Mouse (Mus musculus): ENCODE measurements at regions not wholly inside any gene's neighbourhood (a gene's known extent, or its start where the extent isn't known, plus 50 kb on each side); places are given as distances from the start of the nearest gene placed in this dataset.

DNA sequence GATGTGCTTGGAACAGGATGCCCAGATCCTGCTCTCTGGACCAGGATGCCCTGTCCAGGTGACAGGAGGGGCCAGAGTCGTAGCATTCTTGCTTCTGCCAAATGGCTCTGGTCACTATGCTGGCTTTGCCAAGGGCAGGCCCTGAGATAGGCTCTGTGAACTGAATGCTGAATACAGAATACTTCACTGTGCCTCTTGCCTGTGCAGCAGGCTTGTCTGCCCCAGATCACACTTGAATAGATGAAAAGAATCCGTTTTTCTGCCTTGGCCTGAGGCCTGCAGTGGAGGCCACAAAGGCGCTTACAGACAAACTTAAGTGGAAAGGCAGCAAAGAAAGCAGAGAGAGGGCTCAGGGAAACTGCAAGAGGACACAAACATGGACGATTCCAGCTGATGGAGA, 99.7 kb upstream of the Arhgap32 start:
- no peak for ATAC-seq
- Histone ChIP-seq H3K27me3 (replicated peaks; ENCODE audit: insufficient read depth, low read length) (no peaks in the 10 kb centered on the region), H3K9ac (replicated peaks; ENCODE audit: low read depth) (no peak overlapping the region), H3K4me1 (ENCODE audit: insufficient read depth, low read depth, low read length) (no peaks in the 10 kb centered on the region; the same call in 1 of the 2 replicates), H3K9me3 (ENCODE audit: low read length) (no peaks in the 10 kb centered on the region), H3K4me2 (replicated peaks; ENCODE audit: low read depth, low read length) (no peak overlapping the region), H3K4me3 (ENCODE audit: low read depth, low read length) (no peak overlapping the region), H3K27ac (ENCODE audit: low read length) (no peak overlapping the region), H3K36me3 (ENCODE audit: insufficient read depth, low read length) (no peaks in the 10 kb centered on the region)
- WGBS: 47% methylated on average over 4 of the region's 4 CpGs
- TF ChIP-seq EP300 (IDR thresholded peaks at IDR 0.05) (no peak), CTCF (IDR thresholded peaks at IDR 0.05) (no peak)
- DNase-seq (ENCODE audit: low spot score): no peak

GRCm38 (mm10) chr9:32018020-32018419, 97.9 kb upstream of the Arhgap32 start:
- no peak for TF ChIP-seq CTCF (IDR thresholded peaks at IDR 0.05)
- TF ChIP-seq EP300 (IDR thresholded peaks at IDR 0.05): no peak
- no peak overlapping the region for H3K4me3 ChIP-seq (ENCODE audit: low read depth, low read length)
- no peak overlapping the region for H3K9ac ChIP-seq (replicated peaks; ENCODE audit: low read depth)
- H3K27me3 ChIP-seq (replicated peaks; ENCODE audit: insufficient read depth, low read length): no peaks in the 10 kb centered on the region
- H3K27ac ChIP-seq (ENCODE audit: low read length): no peak overlapping the region
- H3K9me3 ChIP-seq (ENCODE audit: low read length): no peaks in the 10 kb centered on the region
- H3K4me2 ChIP-seq (replicated peaks; ENCODE audit: low read depth, low read length): no peak overlapping the region
- ATAC-seq: no peak
- no peaks in the 10 kb centered on the region; the same call in 1 of the 2 replicates for H3K4me1 ChIP-seq (ENCODE audit: insufficient read depth, low read depth, low read length)
- no peak for DNase-seq (ENCODE audit: low spot score)
- no peaks in the 10 kb centered on the region for H3K36me3 ChIP-seq (ENCODE audit: insufficient read depth, low read length)

- DNase-seq (ENCODE audit: low spot score) (no peak), ATAC-seq (no peak)
- no peak overlapping the region for H3K9ac ChIP-seq (replicated peaks; ENCODE audit: low read depth)
- H3K4me3 ChIP-seq (ENCODE audit: low read depth, low read length): no peak overlapping the region
- H3K36me3 ChIP-seq (ENCODE audit: insufficient read depth, low read length): no peaks in the 10 kb centered on the region
- H3K4me2 ChIP-seq (replicated peaks; ENCODE audit: low read depth, low read length): no peak overlapping the region
- H3K9me3 ChIP-seq (ENCODE audit: low read length): no peaks in the 10 kb centered on the region
- H3K4me1 ChIP-seq (ENCODE audit: insufficient read depth, low read depth, low read length): no peaks in the 10 kb centered on the region; the same call in 1 of the 2 replicates
- H3K27ac ChIP-seq (ENCODE audit: low read length): no peak overlapping the region
- WGBS: 75% methylated on average over 5 of the region's 5 CpGs
- H3K27me3 ChIP-seq (replicated peaks; ENCODE audit: insufficient read depth, low read length): no peaks in the 10 kb centered on the region
- TF ChIP-seq EP300 (IDR thresholded peaks at IDR 0.05) (no peak), CTCF (IDR thresholded peaks at IDR 0.05) (no peak)
Observed at GRCm38 (mm10) chr9:32019786-32020185, 96.2 kb upstream of the Arhgap32 start.

- Histone ChIP-seq H3K9me3 (ENCODE audit: low read length) (no peaks in the 10 kb centered on the region), H3K27me3 (replicated peaks; ENCODE audit: insufficient read depth, low read length) (no peaks in the 10 kb centered on the region), H3K9ac (replicated peaks; ENCODE audit: low read depth) (no peak overlapping the region), H3K4me3 (ENCODE audit: low read depth, low read length) (no peak overlapping the region), H3K4me1 (ENCODE audit: insufficient read depth, low read depth, low read length) (no peaks in the 10 kb centered on the region; the same call in 1 of the 2 replicates), H3K36me3 (ENCODE audit: insufficient read depth, low read length) (no peaks in the 10 kb centered on the region), H3K27ac (ENCODE audit: low read length) (peak overlapping the region; percentile 51; the same call in 1 of the 2 replicates), H3K4me2 (replicated peaks; ENCODE audit: low read depth, low read length) (no peak overlapping the region)
- 33% methylated on average over 13 of the region's 13 CpGs for WGBS
- TF ChIP-seq EP300 (IDR thresholded peaks at IDR 0.05) (peak; percentile 34; the same call in 1 of the 2 replicates), CTCF (IDR thresholded peaks at IDR 0.05) (no peak)
- DNase-seq (ENCODE audit: low spot score) (peak; percentile 58), ATAC-seq (peak; percentile 60)
Observed at GRCm38 (mm10) chr9:32020942-32021731, 94.8 kb upstream of the Arhgap32 start.

DNA sequence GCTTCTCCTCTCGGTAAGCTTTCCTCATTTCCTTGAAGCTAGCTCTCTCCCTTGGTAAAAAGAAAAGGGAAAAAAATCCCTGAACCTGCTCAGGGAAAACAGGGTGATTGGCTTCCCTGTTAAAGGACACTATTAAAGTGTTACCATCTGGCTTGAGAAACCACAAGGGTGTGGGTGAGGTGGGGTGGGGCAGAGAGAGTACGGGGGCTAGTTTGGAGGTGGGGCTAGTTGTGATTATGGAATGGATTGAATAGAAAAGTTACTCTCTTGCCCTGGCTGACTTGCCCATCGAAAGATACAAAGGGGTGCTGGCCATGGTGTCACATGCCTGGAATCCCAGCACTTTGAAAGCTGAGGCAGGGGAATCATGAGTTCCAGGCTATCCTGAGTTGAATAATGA, 94.2 kb upstream of the Arhgap32 start:
- no peaks in the 10 kb centered on the region for H3K36me3 ChIP-seq (ENCODE audit: insufficient read depth, low read length)

DNA sequence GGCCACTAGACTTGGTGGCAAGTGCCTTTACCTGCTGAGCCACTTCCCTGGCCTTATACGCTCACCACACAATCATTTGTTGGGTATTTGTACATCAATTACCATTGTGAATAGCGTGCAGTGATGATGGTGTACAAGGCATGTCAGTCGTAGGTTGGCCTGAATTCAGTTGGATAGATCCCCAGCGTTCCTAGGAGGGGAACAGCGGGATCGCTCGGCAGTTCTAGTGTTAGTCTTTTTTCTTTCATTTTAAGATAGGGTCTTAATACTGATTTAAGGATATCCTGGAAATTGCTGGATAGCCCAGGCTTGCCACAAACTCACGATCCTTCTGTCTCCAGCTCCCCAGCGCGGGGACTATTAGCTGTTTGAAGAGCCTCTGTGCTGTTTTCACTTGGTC, 92.9 kb upstream of the Arhgap32 start:
- DNase-seq (ENCODE audit: low spot score) (no peak), ATAC-seq (no peak)
- Histone ChIP-seq H3K27me3 (replicated peaks; ENCODE audit: insufficient read depth, low read length) (no peaks in the 10 kb centered on the region), H3K27ac (ENCODE audit: low read length) (no peak overlapping the region), H3K4me2 (replicated peaks; ENCODE audit: low read depth, low read length) (no peak overlapping the region), H3K4me1 (ENCODE audit: insufficient read depth, low read depth, low read length) (peaks cover 2% of the 10 kb centered on the region; the same call in 1 of the 2 replicates), H3K9me3 (ENCODE audit: low read length) (no peaks in the 10 kb centered on the region), H3K9ac (replicated peaks; ENCODE audit: low read depth) (no peak overlapping the region), H3K36me3 (ENCODE audit: insufficient read depth, low read length) (no peaks in the 10 kb centered on the region), H3K4me3 (ENCODE audit: low read depth, low read length) (no peak overlapping the region)
- 89% methylated on average over 10 of the region's 10 CpGs for WGBS
- no peak for TF ChIP-seq CTCF (IDR thresholded peaks at IDR 0.05)
- no peak for TF ChIP-seq EP300 (IDR thresholded peaks at IDR 0.05)

More for the DNA sequence above, 94.2 kb upstream of the Arhgap32 start:
- Histone ChIP-seq H3K9me3 (ENCODE audit: low read length) (no peaks in the 10 kb centered on the region), H3K9ac (replicated peaks; ENCODE audit: low read depth) (no peak overlapping the region), H3K4me2 (replicated peaks; ENCODE audit: low read depth, low read length) (no peak overlapping the region), H3K4me1 (ENCODE audit: insufficient read depth, low read depth, low read length) (no peaks in the 10 kb centered on the region; the same call in 1 of the 2 replicates), H3K27ac (ENCODE audit: low read length) (0 out of 2 replicates have a peak overlapping the region, but pooled peaks have one; percentile 51), H3K27me3 (replicated peaks; ENCODE audit: insufficient read depth, low read length) (no peaks in the 10 kb centered on the region), H3K4me3 (ENCODE audit: low read depth, low read length) (no peak overlapping the region)
- DNase-seq (ENCODE audit: low spot score) (no peak), ATAC-seq (no peak)
- TF ChIP-seq CTCF (IDR thresholded peaks at IDR 0.05) (no peak), EP300 (IDR thresholded peaks at IDR 0.05) (no peak)
- 39% methylated on average over 3 of the region's 3 CpGs for WGBS
